Mouse (Mus musculus) cerebellum, adult 11-12 months (tissue): Measurements from ENCODE around the gene Ddx10.

Experiments used
- DNase-seq: peaks from one replicate; pipeline ENCODE4 v3.0.0; 2022

The Ddx10 gene

DNA sequence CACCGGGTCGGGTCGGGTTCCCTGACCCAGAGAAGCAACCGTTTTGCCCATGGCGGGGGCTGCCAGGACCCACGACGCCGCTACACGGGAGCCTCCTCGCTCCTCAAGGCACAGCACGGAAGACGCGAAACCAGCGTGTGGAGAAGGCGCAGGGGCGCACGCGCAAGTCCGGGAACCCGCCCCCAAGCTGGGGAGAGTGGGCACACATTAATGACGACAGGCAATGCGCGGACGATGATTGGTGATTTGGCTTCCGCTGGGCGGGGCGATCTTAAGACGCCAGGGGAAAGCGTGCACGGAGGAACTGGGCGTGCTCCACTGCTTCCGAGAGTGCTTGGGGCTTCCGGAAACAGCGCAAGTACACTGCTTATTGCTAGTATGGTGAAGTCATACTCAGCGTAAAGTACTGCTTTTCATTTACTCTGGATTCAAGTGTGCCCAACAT, at the start of gene Ddx10:
Gene Ddx10, minus strand, starts transcription at position 101 of the 445 bp plus-strand sequence.
- peak; percentile 97 for DNase-seq

DNA sequence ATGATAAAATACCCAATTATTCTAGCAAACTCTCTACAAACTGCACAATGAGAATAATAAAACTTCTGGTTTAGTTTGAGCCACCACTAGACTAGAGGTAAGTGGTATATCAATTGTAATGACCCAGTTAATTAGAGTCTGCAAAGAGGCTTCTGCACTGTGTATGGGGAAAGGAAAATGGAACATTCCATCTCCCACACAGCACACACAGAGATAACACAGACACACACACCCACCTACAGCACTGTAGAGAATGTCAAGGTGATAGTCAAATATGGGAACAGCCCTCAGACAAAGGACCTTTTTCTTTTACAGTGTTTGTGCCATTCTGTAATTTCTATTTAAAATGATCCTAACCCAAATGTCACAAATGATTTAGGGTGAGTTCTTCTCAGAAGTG, 45.0 kb upstream of the Ddx10 start:
- DNase-seq: no peak

GRCm38 (mm10) chr9:53290006-53290405, 42.2 kb upstream of the Ddx10 start:
- DNase-seq: no peak

GRCm38 (mm10) chr9:53286793-53287192, 38.9 kb upstream of the Ddx10 start:
- DNase-seq: no peak

DNA sequence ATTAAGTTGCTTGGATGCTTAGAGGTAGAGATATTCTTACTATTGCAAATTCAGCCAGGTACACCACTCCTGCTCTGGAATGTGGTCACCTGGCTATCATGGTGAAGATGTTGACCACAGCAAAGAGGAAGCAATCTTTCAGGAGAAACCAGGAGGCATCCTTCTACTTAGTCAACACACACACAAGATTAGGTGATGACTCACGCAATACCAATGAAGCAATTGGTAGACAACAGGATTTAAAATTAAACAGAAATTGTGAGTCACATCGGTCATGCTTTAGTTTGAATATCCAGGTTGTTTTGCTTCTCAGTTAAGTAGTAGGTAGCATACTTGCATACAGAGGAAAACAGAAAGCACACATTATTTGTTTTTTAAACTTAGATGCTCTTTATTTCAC, 31.1 kb upstream of the Ddx10 start:
- no peak for DNase-seq

DNA sequence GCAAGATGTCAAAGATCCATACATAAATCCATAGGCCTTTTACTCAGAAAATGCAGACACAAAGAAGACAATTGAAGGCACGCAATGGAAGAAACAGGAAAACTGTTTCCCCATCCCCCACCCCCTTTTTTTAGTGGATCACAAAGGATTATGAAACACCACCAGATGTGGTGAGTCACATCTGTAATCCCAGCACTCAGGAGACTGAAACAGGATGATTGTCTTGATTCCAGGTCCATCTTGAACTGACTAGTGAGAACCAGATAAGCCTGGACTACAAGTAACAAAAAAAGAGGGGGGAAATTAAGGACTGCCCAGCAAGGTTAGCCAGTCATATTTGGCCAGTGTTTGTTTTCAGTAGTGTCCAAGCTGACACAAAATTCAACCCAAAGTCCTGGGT, 28.5 kb upstream of the Ddx10 start:
- no peak for DNase-seq

- no peak for DNase-seq
Observed at GRCm38 (mm10) chr9:53272714-53273113, 24.9 kb upstream of the Ddx10 start.

GRCm38 (mm10) chr9:53272207-53272606, 24.4 kb upstream of the Ddx10 start:
- DNase-seq: no peak

GRCm38 (mm10) chr9:53271281-53272022, 23.6 kb upstream of the Ddx10 start:
- no peak for DNase-seq

DNA sequence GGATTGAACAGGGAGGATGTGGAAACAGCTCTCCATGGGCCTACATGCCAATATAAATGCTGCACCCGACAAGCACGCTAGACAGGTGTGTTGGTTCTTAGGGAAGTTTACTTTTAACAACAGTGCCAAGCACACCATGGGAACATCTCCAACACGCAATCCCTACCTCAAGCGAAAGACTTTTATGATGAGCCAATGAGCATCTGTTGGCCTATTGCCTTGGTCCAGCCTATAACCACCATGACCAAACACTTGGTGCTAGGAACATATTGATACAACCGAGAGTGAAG, 21.6 kb upstream of the Ddx10 start:
- DNase-seq: no peak

- DNase-seq: peak; percentile 20
Observed at GRCm38 (mm10) chr9:53268731-53269465, 21.0 kb upstream of the Ddx10 start.

DNA sequence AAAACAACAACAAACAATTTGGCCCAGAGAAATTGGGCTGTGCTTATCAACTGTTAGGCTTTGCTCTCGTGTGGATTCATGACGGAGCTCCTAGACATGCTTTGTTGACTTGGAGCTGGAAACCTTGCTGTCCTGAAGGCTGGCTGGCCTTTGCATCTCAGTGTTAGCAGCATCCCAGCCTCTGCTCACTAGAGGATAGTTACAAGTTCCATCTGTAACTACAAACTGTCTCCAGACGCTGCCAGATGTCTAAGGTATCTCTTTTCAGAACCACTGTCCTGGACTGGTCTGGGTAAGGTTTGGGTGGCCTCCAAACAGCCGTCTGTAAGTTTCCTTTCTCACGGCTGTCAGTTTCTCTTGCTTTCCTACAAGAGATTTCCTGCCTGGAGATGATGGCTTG, 20.2 kb upstream of the Ddx10 start:
- DNase-seq: no peak

- DNase-seq: no peak
Observed at GRCm38 (mm10) chr9:53265589-53265988, 17.7 kb upstream of the Ddx10 start.

- DNase-seq: no peak
Observed at GRCm38 (mm10) chr9:53264387-53264786, 16.5 kb upstream of the Ddx10 start.

GRCm38 (mm10) chr9:53258199-53258598, 10.3 kb upstream of the Ddx10 start:
- no peak for DNase-seq

DNA sequence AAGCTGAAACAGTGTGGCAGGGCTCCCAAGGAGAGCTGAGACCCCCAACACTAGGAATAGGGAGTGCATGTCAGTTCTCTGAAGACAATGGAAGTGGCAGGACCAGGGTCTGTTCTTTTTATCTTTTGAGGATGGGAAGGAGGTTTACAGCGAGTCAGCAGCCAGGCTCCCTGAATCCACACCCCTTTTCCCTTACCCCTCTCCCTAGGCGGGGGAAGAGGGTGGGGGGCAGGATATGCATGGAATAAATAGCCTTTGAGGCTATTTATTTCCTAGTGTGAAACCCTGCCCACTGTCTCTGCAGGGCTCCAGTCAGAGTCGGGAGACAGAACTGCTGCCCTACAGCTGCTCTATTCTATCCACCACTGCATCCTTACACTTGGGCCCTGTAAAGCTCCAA, 9.9 kb upstream of the Ddx10 start:
- no peak for DNase-seq

GRCm38 (mm10) chr9:53256690-53257305, 8.9 kb upstream of the Ddx10 start:
- no peak for DNase-seq

DNA sequence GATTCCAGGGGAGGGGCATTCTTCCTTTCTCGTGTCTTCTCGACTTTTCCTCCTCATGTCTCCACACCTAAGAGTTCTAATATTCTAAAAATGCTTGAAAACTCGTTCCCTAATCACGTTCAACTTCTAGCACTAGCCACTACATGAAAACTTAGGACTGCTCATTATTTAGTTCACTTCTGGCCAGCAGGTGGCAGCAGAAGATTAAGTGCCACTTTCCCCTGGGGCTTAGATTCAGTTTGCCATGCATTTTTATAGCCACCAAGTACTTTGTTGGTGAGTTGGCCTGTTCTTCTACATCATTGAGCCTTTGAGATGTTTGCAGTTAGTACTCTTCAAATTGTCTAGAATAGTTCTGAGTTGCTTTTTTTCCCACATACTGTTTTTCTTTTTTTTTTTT, 6.5 kb upstream of the Ddx10 start:
- DNase-seq: peak; percentile 65

DNA sequence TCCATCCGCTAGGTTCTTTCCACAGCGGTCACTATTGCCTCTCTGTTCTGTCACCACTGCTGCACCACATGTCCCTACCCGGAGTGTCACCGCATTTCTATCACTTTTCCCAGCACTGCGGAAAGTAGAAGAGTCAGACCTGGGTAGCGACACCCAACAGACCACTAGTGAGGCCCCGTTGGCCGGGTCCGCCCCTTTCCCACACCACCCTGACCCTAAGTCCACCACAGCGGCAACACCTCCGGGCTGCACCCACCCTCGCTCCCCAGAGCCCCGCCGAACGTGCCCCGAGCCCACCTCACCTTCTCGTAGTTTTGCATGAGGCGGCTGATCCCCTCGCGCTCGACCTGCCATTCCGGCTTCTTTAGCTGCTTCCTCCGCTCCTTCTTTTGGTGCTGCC, 337 bp downstream of the Ddx10 start:
- DNase-seq: no peak

DNA sequence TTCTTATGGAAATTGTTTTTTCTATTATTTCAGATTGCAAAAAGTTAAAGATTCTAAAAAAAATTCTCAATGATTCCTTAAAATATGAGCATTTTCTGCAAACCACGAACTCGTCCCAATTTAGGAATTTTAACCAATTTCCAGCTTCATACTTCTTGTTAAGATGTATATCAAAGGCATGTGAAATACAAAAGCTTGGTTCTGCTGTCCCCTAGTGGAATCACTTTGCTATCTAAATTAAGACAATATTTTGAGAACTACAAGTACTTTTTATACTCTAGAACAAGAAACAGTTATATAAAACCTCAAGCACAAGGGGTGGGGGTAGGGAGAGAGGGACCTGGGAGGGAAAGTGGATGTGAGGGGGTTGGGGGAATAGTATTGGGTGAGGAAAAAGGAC, 29.7 kb downstream of the Ddx10 start:
- no peak for DNase-seq

DNA sequence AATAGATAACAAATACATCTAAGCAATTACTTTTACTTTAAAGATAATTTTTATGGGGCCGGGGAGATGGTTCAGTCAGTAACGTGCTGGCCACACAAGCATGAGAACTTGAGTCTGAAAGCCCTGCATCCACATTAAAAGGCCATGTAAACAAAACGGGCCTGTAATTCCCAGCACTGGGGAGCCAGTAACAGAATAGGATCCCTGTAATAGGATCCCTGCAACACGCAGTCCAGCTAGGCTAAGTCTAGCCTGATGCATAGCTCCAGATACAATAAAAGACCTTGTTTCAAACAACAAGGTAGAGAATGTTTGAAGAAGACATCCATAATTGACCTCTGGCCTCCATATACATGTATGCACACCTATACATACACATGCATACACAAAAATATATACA, 39.6 kb downstream of the Ddx10 start:
- DNase-seq: no peak

- no peak for DNase-seq
Observed at GRCm38 (mm10) chr9:53174590-53174989, 73.3 kb downstream of the Ddx10 start.

- DNase-seq: no peak
Observed at GRCm38 (mm10) chr9:53173258-53173657, 74.6 kb downstream of the Ddx10 start.

DNA sequence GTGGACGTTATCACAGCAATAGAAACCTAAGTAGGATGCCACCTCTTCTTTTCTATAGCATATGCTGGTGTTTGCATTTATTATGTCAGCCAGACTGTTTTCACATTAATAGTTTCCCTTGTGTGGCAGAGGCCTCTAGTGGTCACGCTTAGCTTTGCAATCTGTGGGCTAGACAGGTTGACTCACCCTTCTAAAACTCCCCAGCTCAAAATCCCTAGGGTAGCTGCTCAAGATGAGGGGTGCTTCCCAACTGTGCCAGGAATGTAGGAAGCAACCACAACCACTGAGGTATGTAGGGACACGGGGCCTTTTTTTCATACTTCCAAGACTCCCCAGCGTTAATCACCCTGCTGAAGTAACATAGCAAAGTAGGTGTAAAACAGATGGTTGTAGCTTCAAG, 103.6 kb downstream of the Ddx10 start:
- DNase-seq: peak; percentile 4
